Mouse (Mus musculus): Measurements from ENCODE around the gene Syn3.

- TF ChIP-seq POLR2A (IDR thresholded peaks at IDR 0.05; ENCODE audit: low read depth, low read length) (no peak), CTCF (IDR thresholded peaks at IDR 0.05; ENCODE audit: extremely low read depth, insufficient read length, insufficient replicate concordance, low read depth, low read length) (no peak)
Observed at GRCm38 (mm10) chr10:86301117-86301490, 197.6 kb downstream of the Syn3 start.

Data from small intestine, adult 2 months (tissue).